Mouse (Mus musculus) adrenal gland (tissue): ENCODE results near the gene Ly6g6d.
"Not testable (repeated sequence)": the region's sequence is repeated elsewhere in the genome, so short reads cannot be mapped to it uniquely, and the experiment has no call there.

Experiments used
- intact Hi-C: fragments of 180-260 bp; cut with DNase I; formaldehyde crosslinking; loops from one replicate; pipeline ENCODE4 v1.15.1; 2025

The Ly6g6d gene

DNA sequence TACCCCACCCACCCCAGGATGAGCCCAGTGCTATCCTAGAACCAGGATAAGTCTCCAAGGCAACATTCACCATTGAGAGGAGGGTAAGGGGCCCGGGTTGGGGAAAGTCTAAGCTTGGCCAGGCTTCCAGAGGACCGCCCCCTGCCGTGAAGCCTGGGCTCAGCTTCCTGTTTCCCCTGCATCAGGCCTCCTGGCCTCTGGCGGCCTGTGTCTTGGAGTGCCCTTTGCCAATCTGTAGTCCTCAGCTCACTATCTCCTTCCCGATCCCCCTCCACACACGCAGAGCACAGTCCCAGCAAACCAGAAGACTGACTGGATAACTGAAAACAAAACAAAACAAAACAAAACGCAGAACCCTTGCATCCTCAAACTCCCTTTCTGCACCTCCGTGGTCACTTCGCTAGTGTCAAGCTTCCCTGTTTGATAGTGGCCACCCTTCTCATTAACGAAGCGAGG is 28.3 kb downstream of the Ly6g6d start, which contains the start of gene Clic1:
TSS of gene Clic1 (plus strand) at position 406 of the 456 bp plus-strand sequence.
- intact Hi-C loops: no loop called here

DNA sequence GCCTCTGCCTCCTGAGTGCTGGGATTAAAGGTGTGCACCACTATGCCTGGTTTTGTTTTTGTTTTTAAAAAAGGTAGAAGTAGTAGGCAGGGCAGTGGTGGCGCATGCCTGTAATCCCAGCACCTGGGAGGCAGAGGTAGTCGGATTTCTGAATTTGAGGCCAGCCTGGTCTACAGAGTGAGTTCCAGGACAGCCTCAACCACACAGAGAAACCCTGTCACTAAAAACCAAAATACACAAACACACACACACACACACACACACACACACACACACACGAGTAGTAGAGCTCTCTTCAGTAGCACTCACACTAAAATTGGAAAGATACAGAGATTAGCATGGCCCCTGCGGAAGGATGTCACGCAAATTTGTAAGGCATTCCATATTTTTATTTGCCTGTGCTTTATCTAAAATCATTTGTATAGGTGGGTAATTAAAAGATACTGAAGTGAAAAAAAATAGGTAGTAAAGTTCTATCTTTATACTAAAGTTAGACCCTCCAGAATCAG is 28.9 kb downstream of the Ly6g6d start:
- intact Hi-C loops: no loop called here

DNA sequence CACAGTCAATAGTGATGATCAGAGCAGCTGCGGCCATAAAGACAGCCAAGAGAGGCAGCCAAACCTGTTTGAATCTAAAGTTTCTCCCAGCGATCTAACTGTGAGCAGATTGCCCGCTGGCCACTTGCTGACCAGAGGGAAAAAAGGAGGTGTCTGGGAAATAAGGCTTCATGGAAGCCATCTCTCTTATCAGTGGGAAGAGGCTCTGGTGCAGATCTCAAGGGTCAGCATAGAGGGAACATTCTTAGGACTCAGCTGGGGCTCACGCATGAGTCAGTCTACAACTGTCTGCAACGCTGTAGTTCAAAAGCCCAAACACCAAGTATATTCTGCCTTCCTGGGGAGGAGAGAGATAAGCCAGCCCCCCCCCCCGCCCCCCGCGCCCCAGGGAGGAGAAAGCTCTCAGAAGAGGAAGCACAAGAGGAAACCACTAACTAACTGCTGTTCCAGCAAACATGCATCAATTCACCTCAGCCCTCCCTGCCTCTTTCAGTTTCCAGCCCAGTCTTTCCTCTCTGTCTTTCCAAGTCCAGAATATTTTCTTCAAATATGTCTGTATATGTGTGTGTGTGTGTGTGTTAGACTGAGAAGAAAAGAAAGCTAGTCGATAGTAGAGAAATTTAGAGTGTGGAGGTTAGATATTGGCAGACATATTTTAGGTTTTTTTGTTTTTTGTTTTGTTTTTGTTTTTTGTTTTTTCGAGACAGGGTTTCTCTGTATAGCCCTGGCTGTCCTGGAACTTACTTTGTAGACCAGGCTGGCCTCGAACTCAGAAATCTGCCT is 29.5 kb downstream of the Ly6g6d start:
- intact Hi-C loops: no loop called here

DNA sequence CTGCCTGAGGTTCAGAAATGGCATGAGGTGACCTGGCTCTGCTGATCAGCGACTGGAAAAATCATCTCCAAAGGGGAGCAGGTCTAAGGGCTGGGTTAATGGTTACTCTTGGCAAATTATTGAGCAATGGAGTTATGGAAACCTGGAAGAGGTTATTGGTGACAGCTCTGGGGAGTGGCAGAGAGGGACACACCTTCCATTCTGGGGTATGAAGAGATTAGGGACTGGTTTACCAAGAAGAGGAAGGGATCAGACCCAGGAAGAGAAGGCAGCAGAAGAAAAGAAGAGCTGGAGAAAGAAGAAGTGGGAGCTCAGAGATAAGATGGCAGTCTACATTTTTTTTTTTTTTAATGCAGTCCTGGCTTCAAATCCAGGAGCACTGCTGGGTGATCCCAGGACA is 30.2 kb downstream of the Ly6g6d start:
- intact Hi-C loops: no loop called here

DNA sequence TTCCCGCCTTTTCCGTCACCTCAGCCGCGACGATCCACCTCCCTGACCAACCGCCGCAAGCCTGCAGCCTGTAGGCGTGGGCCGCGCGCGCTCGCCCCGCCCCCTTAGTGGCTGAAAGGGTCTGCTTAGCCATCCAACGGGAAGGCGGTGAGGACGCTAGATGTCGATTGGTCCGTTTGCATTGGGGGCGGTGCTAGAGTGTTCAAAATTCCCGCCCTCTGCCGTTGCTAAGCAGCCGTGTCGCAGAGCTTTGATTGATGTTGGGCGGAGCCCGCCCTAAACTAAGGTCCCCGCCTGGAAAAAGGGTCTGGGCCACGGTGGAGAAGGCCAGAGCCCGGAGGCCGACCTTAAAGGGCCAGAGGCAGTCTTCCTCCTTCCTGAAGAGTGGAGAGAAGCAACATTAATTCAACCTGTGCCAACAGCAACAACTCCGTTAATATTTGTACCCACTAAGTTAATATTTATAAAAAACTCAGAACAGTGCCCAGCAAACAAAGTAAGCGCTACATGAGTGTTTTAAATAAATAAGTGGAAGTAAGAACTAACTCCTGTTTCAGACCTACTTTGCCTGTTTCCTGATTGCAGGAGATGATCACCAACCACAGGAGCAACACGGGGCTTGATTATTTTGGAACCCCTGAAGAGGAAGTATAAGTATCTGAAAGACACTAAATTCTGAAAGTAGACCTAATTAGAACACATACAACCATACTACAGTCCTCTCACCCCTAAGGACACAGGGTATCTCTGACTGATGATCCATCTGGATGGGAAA is 31.0 kb downstream of the Ly6g6d start, which contains the start of gene Msh5:
TSS of gene Msh5 (minus strand) at position 65 of the 775 bp plus-strand sequence.
- intact Hi-C loops: no loop called here

DNA sequence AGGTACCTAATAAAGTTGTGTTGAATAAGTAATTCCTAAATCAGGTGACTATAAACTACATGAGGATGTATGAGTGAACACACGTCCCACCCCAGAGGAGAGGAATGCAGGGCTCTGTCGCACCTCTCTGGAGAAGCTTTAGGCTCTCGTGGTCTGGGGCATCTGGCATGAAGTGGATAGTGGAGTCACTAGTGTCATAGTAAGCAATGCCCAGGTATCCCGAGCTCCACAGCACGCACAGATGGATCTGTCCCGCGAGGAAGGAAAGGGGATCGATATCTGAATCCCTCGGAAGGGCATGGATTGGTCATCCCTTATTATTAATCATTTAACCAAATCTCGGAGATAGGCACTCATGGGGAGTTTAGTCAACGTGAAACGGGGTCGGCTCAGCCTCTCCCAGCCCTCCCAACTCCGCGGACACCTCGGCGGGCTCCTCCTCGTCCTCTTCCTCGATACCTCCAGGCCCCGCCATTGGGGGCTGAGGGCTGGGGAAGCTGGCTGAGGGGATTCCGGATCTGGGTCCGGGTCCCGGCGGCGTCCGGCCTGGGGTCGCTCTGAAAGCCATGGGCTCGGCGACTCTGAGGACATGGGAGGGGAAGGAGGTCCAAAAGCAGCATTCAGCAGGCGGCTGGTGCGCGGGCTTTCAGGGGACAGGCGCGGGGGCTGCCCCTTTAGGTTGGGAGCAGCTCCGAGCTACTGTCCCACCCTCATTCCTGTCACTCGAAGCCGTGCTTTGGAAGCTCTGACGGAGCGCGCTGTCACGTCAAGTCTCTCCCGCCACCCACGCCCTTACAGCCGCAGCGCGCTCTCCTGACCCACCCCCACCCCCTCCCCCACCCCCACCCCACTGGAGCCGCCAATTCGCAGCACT is 31.8 kb downstream of the Ly6g6d start:
- intact Hi-C loops: no loop called here

DNA sequence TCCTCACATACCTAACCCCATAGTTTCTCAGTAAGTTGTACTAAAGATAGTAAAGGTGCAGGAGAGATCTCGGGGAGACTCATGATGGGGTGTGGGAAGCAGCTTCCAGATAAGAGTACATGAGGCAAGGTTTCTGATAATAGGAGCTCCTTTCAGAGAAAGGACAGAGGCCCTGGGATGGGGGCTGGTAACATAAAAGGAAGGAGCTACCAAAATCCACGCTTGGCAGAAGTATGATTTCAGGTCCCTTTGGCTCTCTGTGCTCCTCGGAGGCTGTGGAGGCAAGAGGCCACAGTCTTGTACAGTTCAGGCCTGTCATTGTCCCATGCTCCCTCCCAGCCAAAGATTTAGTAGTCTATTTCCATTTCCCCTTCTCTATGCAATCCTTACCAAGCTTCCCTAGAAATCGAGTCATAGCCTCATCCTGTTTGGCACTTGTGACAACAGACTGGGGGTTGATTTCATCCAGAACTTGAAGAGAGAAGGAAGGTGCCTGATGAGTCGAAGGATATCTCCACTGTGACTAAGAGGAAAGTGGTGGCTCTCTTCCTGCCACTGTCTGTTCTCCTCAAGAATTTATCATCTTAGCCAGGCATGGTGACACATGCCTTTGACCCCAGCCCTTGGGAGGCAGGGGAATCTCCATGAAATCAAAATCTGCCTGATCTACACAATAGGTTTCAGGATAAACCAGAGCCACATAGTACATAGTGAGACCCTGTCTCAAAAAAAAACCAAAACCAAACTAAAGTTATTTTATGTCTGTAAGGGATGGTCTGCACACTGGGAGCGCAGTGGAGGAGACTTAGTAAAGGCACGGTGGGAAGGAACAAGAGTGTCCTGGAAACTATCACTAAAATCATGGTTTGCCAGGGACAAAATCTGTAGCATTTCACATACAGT is 32.7 kb downstream of the Ly6g6d start:
- intact Hi-C loops: no loop called here

DNA sequence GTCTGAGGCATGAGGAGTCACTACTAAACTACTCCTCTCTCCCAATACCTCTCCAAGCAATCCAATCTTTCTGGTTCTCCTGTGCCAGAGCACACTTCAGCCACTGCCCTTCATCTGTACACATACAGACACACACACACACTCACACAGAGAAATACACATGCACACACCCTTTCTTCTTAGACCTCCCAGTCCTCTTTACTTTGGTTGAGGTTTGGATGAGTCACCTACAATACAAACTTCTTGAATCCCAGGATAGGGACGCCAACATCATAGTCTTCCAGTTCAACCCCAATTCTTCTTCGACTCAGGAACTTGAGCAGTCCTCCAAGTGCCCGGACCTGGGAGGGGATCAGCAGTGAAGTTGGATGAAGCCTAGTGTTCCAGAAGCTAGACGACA is 34.1 kb downstream of the Ly6g6d start:
- intact Hi-C loops: no loop called here

DNA sequence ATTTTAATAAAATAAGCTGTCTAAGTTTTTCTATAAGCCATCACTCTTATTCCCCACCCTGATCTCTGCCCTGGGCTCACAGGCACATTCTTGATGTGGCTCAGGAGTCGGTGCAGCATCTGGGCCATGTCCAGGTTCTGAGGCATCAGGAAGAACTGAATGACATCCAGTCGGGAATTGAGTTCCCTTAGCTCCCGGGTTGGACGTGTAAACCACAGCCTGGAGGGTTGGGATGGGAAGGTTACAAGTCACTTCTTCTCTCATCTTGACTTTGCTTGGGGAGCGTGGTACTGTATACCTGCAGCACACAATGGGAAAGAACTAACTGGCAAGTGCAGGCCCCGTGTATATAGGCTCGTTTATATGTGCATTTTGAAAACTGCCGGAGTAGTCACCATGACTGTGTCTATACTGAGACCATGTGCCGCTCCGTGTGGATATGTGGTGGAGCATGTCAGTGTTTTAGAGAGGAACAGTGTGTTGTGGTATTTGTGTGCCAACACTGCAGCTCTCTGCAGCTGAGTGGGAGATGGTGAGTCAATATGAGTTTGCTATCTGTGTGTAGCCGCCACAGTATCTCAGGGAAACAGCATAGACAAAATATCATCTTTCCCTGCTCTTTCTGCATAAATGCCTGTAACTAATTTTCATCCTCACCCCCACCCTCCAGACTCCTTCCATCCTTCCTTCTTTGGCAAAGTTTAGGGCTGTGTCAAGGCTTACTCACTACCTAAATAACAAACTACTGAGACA is 38.6 kb downstream of the Ly6g6d start:
- intact Hi-C loops: no loop called here

DNA sequence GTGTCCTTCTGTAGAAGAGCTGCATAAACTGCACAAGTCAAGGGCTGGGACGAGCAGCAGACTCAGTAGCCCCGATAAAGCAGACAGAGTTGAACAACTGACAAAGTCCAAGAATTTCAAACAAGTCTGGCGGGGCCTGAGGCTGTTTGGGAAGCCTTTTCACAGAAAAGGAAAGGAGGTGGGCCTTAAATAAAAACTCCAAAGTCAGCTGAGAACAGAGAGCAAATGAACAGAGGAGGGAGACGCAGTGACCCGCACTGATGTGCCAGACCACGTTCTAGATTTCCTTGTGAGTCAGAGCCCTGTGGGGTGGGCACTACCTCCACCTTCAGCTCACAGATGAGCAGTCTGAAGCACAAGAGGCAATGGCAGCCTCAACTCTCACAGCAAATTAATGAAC is 43.0 kb downstream of the Ly6g6d start:
- intact Hi-C loops: no loop called here

DNA sequence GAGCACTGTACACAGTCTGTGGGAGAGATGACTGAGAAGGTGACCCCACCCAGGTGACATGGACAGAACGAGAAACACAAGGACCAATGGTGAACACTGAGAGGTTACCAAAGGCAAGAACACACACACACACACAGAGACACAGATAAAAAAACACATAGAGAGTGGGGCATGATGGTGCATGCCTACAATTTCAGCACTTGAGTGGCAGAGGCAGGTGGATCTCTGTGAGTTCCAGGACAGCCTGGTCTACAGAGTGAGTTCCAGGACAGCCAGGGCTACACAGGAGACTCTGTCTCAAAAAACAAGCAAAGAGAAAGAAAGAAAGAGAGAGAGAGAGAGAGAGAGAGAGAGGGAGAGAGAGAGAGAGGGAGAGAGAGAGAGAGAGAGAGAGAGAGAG is 44.2 kb downstream of the Ly6g6d start:
- intact Hi-C loops: not testable (repeated sequence)

DNA sequence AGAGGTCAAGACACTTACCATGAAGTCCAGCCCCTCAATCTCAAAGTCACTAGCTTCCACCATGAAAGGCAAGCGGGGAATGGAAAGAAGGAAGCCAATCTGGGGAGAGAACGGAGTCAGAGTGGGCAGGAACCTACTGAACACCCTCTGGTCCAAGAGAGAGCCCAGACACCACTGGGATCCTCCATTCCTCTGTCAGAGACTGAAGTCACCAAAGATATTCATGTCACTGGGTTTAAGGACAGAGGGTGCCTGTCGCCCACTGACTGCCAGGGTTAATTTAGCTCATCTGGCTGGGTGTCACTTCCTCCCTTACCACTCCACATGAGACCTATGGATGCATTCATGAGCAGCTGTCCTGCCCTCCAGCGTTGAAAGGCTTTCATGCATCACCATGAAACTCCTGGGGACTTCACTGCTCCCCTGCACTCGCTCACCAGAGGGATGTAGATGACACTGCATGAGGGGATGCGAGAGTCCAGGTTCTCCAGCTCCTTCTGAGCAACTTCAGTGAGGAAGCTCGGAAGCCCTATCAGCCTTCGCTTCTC is 45.5 kb downstream of the Ly6g6d start:
- intact Hi-C loops: no loop called here

DNA sequence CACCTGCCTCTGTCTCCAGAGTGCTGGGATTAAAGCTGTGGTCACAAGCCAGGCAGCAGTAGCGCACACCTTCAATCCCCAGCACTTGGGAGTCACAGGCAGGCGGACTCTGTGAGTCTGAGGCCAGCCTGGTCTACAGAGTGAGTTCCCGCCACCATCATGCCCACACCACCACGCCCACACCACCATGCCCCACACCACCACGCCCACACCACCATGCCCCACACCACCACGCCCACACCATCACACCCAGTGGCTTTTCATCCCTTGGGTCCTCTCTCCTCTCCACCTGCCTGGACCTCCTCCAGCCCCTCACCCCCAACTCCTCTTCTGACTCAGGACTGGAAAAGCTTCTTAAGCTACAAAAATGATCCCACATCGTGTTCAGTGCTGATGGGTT is 46.0 kb downstream of the Ly6g6d start:
- intact Hi-C loops: no loop called here

DNA sequence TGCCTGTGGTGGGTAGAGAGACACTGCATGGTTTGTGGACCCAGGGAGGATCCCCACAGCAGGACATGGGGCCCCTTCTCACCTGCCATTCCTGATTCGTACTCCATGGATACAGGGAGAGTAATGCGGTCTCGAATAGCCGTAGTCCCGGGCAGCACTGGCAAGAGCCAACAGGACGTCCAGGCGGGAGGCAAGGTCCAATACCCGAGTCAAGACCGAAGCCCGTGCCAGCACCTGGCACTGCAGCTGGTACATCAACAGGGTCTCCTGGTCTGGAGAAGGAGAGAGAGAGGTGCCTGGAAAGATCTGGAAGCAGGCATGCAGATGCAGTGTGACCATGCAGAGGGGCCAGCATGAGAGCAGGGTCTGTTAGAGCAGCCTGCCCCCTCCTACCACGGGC is 46.6 kb downstream of the Ly6g6d start:
- intact Hi-C loops: no loop called here

DNA sequence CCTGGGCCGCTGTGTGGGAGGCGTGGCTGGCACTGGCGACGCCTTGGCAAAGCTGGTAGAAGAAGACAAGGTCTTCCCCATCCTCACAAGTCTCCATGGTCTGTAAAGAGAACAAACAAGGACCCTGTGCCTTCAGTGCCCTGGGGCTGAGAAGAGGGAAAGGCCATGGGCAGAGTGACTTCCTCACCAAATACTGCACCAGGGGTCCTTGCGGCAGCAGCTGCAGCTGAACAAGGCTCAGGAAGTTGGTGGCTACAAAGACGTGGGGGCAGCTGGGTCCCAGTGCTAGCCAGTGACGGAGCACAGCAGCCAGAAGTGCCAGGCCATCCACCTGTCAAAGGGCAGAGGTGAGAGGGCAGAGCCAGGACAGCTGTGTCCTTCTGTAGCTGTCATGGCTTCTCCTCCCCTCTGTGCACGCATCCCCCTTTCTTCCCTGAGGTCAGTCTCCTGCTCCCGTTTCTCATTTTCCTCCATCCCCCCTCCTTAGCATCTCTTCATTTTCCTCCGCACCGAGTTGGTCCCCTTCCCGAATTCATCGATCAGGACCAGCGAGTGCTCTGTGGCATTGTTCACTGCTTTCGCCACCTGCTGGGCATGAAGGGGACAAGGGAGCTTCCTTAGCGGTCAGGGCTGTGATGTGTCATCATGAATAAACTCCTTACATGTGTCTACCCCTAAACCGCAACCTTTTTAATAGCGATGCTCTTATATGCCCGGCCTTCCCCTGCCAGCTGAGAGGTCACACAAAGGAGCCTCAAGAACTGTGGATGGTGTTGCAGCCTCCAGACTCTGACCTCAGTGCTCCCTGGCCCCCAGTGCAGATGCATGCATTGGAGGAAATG is 48.0 kb downstream of the Ly6g6d start:
- intact Hi-C loops: loop anchor here (10.0 kb wide), 1 partner anchor 205 kb away; the partner anchor contains the start of genes Atp6v1g2 and Nfkbil1

DNA sequence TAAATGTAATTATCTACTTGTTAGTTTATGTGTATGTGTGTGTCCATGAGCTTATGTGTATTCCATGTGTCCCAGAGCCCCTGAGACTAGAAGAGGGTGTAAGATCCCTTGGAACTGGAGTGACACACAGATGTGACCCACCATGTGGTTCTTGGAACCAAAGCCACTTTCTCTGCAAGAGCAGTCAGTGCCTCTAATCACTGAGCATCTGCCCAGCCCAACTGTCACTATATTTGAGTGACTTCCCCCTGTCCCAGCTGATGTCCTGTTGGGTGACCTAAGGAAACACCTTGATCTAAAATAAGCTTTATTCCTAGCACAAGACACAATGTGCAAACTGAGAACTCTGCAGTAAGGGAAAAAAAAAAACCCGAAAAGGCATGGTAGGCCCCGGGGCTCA is 49.5 kb downstream of the Ly6g6d start:
- intact Hi-C loops: loop anchor here (10.0 kb wide), 1 partner anchor 206 kb away; the partner anchor contains the start of genes Atp6v1g2 and Nfkbil1

DNA sequence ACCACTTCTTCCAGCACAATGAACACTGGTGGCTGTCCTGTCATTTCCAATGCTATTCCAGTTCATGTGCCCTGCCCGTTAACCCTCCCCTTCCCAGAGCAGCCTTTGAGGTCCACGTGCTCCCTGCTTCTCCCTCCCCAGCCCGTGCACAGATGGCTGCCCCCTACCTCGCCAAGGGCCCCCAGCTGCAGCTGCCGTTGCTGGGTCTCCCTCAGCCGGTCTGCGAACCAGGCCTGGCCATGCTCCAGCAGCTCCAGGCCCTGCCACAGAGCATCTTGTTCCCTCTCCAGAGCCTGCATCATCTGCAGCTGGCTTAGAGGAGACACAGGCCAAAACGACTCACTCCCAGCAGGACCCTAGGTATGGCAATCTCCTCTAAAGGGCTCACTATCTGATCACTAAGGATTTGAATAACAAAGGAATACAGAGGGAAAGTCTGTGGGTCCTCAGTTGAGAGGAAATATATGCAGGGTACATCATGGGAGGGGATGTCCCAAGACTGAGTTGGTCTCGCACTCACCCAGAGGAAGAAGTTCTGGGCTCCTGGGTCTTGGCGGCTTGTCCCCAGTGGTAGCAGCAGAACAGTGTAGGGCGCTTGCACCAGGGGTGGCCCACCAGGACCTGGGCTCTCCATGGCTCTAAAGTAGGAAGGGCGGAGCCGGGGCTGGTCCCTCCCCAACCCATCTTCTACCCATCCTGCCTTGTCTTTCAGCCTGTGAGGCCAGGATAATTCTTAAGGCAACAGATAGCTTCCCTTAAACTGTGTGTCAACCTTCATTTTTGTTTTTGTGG is 50.4 kb downstream of the Ly6g6d start, which contains the start of gene Sapcd1:
TSS of gene Sapcd1 (minus strand) at position 740 of the 792 bp plus-strand sequence.
- intact Hi-C loops: loop anchor here (10.0 kb wide), 1 partner anchor 207 kb away; the partner anchor contains the start of genes Atp6v1g2 and Nfkbil1
